Mouse (Mus musculus): ENCODE results near the gene Serpina1c.

GRCm38 (mm10) chr12:103946243-103946642 is 41.6 kb upstream of the Serpina1c start:
- TF ChIP-seq CTCF (IDR thresholded peaks at IDR 0.05; ENCODE audit: low read depth) (no peak), EP300 (IDR thresholded peaks at IDR 0.05; ENCODE audit: low read depth) (no peak)

All from liver, embryonic 14.5 days (tissue).